Mouse (Mus musculus) retina, embryonic 14.5 days (tissue): ENCODE measurements at regions not wholly inside any gene's neighbourhood (a gene's known extent, or its start where the extent isn't known, plus 50 kb on each side); places are given as distances from the start of the nearest gene placed in this dataset.

Source experiments
- DNase-seq: peaks from one replicate; pipeline ENCODE4 v3.0.0-alpha.2; 2015; ENCODE audit warnings: low spot score

DNA sequence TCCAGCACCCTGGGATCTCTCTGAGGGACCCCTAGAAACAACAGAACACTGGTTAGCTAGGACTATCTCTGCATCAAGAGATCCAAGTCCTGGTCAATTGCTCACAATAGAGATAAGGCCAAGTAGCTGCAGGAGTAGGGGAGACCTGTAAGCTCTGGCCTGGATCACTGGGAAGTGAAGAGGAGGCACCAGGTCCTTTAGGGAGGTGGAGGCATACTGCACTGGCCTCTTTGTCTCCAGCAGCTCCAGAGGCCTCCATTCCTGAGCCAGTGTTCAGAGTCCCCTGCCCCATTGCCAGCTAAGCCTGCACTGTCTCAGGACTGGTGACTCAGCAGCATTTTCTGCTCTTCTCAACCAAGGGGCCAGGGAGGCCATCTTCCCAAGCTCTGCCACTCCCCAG, 262.3 kb upstream of the Gm4791 start:
- DNase-seq, result peak; percentile 41

GRCm38 (mm10) chr9:46735664-46736067, 262.9 kb upstream of the Gm4791 start:
- peak; percentile 94 for DNase-seq

GRCm38 (mm10) chr9:46728465-46728864, 270.1 kb upstream of the Gm4791 start:
- DNase-seq, result no peak

- no peak for DNase-seq
Observed at GRCm38 (mm10) chr9:46724231-46724630, 274.3 kb upstream of the Gm4791 start.

- no peak for DNase-seq
Observed at GRCm38 (mm10) chr9:46713415-46713814, 285.1 kb upstream of the Gm4791 start.

GRCm38 (mm10) chr9:46704151-46704905, 294.2 kb upstream of the Gm4791 start:
- DNase-seq, result no peak

DNA sequence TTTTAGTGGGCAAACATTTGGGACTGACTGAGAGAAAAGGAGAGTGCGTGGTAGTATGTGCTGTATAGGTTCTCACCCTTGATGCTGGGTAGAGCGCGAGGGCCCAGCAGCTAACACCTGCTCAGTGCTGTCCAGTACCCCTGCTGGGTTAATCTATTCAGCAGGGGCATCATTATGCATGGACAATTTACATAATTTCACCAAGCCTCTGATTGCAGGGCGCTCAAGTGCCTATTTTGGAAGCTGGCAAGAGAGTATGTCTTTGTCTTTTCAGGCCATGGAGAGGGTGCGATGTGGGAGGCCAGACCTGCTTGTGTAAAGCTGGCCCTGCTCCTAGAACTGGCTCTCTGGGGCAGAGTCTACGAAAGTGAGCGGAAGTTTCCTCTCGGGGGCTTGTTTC, 294.9 kb upstream of the Gm4791 start:
- DNase-seq, result no peak

GRCm38 (mm10) chr9:46702901-46703636, 295.5 kb upstream of the Gm4791 start:
- peak; percentile 22 for DNase-seq

- DNase-seq, result peak; percentile 64
Observed at GRCm38 (mm10) chr9:46702053-46702900, 296.3 kb upstream of the Gm4791 start.

- no peak for DNase-seq
Observed at GRCm38 (mm10) chr9:46696171-46696570, 302.4 kb upstream of the Gm4791 start.

DNA sequence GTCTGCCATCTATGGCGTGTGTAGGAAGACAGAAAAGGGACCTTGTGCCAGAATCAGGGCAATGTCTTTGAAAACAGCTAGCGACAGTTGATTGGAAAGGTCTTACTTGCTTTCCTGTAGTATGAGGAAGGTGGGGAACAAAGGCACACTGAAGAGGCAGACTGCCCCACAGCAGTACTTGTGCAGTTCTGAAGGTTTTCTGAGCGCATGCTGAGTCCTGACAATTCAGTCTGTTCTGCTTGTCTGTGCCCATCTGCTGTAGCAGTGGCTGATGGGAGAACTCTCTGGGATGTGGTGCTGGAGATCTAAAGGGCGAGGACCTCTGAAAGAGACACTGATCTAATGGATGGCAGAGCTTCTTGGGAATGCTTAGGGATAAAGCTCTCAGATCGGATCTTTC, 309.2 kb upstream of the Gm4791 start:
- DNase-seq, result no peak

DNA sequence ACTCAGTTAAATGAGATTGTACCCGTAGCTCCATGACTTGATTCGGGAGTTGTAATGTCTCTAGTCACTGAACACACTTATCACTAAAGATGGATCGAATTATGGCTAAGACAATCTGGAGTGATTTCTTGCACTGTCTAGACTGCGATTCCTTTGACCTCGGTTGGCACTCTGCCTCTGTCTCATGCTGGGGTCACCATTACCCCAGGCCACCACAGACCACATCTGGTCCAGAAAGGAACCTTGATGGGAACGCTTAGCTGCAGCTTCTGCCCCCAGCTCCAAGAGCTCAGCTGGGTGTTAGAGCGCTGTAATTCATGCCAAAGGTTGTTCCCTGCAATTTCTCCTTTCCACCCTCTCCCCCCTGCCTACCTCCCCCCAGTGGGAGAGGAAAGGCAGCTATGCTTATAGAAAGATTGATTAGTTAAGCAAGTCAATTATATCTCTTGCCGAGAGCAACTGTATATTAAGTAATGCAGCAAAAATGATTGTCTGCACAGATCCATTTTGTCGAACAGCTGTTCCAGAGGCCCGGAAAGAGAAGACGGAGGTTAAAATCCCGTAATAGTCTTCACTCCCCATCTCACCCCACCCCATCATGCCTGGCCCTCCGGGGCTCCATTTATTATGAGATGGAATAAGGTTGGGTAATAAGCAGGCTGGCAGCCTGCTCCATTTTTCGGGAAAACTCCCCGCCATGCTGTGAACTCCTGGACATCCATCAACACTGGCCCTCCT, 314.3 kb upstream of the Gm4791 start:
- no peak for DNase-seq

DNA sequence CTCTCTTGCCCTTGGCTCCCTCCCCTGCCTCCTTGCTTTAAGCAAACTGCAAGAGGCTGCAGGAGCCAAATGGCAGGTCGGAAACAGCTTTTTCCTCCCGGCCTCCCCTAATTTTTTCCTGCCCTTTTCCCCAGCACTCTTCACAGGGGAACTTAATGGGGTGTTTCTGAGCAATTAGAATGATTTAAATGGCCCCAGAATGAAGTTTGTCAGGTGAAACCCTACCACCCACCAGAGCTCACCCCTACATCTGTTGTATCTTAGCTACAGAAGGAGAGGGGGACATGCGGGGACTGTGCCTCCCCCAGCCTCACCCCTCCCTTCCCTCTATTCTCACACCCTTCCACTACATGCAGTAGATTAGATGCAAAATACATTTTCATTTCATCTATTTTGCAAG, 326.5 kb upstream of the Gm4791 start:
- DNase-seq, result no peak

DNA sequence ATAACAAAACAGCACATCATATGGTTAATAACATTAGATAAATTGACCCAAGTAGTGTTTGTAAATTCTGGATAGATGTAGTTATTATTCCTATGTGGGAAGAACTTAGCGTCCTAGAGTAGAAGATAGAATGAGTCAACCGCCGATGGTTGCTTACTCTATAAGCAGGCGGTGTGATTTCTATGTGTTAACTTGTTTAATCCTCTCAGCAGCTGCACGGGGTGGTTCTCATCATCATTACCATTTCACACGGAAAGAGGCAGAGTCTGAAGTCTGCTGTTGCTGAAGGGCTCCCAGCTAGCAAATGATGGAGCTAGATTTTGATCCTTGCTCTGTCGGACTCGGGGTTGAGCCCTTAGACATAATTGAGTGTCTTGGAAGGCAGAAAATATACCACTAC, 334.6 kb upstream of the 4931429L15Rik start:
- DNase-seq, result no peak

DNA sequence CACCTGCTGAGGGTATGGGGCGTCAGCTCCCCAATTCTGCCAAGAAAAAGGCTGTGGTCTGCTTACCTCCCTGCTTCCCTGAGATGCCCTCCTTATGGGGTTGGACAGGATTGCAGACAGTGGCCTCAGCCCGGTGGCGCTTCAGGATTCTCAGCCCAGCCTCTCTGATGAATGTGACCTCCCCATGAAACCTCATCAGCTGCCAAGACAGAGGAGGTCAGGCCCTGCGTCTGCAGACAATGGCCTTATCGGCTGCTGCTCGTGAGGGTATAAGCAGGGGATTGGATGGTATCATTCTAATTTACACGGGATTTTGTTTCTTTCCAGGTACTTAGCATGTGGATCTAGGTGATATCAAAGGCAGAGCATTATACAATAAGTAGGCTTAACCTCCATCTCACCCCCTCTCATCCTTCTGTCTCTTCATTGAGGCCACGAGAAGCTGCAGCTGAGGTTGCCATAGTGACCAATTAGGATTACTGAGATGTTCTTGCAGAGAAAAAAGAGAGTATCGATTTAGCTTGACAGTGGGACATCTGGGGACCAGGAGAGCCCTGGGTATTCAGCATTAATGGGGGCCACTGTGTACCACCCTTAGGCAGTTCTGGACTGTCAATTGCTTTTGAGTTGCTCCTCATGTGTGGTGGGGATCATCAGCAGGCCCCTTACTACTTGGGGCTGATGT, 327.6 kb upstream of the 4931429L15Rik start:
- DNase-seq, result peak; percentile 79

- DNase-seq, result peak; percentile 76
Observed at GRCm38 (mm10) chr9:46645469-46645884, 325.7 kb upstream of the 4931429L15Rik start.

- peak; percentile 89 for DNase-seq
Observed at GRCm38 (mm10) chr9:46643551-46643950, 323.8 kb upstream of the 4931429L15Rik start.

DNA sequence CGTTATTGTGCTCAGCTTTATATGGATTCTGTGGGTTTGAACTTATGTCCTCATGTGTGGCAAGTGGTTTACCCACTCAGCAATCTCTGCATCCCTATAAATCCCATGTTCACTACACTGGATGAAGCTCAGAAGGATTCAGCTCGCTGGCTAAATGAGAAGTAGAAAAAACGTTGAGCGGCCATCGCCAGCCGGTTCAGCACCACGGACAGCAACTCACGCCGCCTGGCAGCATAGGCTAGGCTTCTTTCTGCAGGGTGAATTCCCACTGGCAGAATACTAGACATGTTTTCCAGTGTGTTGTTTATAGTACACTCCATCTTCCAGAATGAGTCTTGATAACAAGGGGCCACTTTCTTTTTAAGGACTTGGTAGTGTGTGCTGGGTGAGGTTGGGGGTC, 322.9 kb upstream of the 4931429L15Rik start:
- peak; percentile 87 for DNase-seq

DNA sequence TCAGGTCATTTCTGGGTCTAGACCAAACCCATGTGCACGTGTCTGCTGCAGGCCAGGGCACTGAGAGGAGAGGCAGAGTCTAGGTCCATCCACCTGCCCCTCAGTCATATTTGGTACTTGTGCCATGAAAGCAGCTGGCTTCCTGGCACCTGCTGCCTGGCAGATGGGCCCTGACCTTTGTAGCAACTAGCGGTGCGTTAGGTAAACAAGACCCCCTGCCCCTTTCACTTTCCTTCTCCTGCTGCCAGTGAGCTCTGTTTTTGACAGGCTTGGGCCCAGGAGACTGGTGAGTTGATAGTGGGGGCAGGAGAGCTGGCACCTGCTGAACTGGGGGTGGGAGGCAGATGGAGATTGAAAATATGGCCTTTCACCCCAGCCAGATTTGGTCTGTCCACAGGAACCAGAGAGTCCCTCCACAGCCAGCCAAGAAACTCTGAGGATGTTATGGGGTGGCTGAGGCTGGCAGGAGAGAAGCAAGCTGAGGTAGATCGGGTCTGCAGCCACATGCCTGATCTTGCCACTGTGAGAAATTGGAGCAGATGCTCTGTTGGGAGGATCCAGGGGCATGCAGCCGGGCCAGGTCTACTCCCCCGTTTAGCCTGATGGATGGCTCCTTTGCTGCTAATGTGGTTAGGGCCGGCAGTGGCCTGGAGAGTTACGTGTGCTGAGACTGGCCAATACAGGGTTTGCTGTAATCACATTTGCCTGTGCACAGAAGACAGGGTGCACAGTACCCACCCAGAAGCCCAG, 316.6 kb upstream of the 4931429L15Rik start:
- no peak for DNase-seq

GRCm38 (mm10) chr9:46633952-46634351, 314.2 kb upstream of the 4931429L15Rik start:
- no peak for DNase-seq

- DNase-seq, result no peak
Observed at GRCm38 (mm10) chr9:46632576-46632975, 312.8 kb upstream of the 4931429L15Rik start.
